Mouse (Mus musculus): ENCODE measurements at regions not wholly inside any gene's neighbourhood (a gene's known extent, or its start where the extent isn't known, plus 50 kb on each side); places are given as distances from the start of the nearest gene placed in this dataset.

GRCm38 (mm10) chr2:115338178-115338577, 243.3 kb upstream of the BC052040 start:
- no peak for DNase-seq

- no peak for DNase-seq
Measured at GRCm38 (mm10) chr2:115339034-115339433, 242.5 kb upstream of the BC052040 start.

GRCm38 (mm10) chr2:115342360-115342759, 239.2 kb upstream of the BC052040 start:
- no peak for DNase-seq

GRCm38 (mm10) chr2:115346551-115346950, 235.0 kb upstream of the BC052040 start:
- DNase-seq = peak; percentile 8

GRCm38 (mm10) chr2:115348263-115348662, 233.3 kb upstream of the BC052040 start:
- no peak for DNase-seq

- no peak for DNase-seq
Measured at GRCm38 (mm10) chr2:115371072-115371471, 210.4 kb upstream of the BC052040 start.

- DNase-seq = no peak
Measured at GRCm38 (mm10) chr2:115375336-115375735, 206.2 kb upstream of the BC052040 start.

GRCm38 (mm10) chr2:115384414-115385180, 196.9 kb upstream of the BC052040 start:
- DNase-seq = peak; percentile 12

GRCm38 (mm10) chr2:115385207-115386168, 196.0 kb upstream of the BC052040 start:
- peak; percentile 74 for DNase-seq

GRCm38 (mm10) chr2:115391575-115391974, 189.9 kb upstream of the BC052040 start:
- DNase-seq = no peak

- no peak for DNase-seq
Measured at GRCm38 (mm10) chr2:115392082-115392762, 189.3 kb upstream of the BC052040 start.

GRCm38 (mm10) chr2:115394091-115394490, 187.4 kb upstream of the BC052040 start:
- DNase-seq = no peak

GRCm38 (mm10) chr2:115398550-115398949, 183.0 kb upstream of the BC052040 start:
- no peak for DNase-seq

GRCm38 (mm10) chr2:115399107-115399740, 182.3 kb upstream of the BC052040 start:
- no peak for DNase-seq

GRCm38 (mm10) chr2:115399987-115400550, 181.4 kb upstream of the BC052040 start:
- peak; percentile 66 for DNase-seq

- DNase-seq = no peak
Measured at GRCm38 (mm10) chr2:115402246-115402645, 179.3 kb upstream of the BC052040 start.

GRCm38 (mm10) chr2:115432476-115432875, 149.0 kb upstream of the BC052040 start:
- no peak for DNase-seq

- DNase-seq = no peak
Measured at GRCm38 (mm10) chr2:115441100-115441499, 140.4 kb upstream of the BC052040 start.

- DNase-seq = no peak
Measured at GRCm38 (mm10) chr2:115449783-115450483, 131.6 kb upstream of the BC052040 start.

- DNase-seq = no peak
Measured at GRCm38 (mm10) chr2:115455593-115455992, 125.9 kb upstream of the BC052040 start.

- DNase-seq = no peak
Measured at GRCm38 (mm10) chr2:115456372-115457022, 125.0 kb upstream of the BC052040 start.

Data from kidney, adult 11 months (tissue).